Mouse (Mus musculus): ENCODE data around the gene Sycn. TPM values are rescaled to one million over a fixed set of nuclear protein-coding genes. Genes with fewer than 3 reads are reported as not detected.
A peak's percentile ranks its signal among the peaks of the same experiment; 100 is the strongest.
"Not testable (repeated sequence)": the region's sequence is repeated elsewhere in the genome, so short reads cannot be mapped to it uniquely, and the experiment has no call there.

Gene Sycn
- not detected for total RNA-seq (2022)

GRCm38 (mm10) chr7:28540526-28540925 is at the start of gene Sycn:
Gene Sycn (plus strand): TSS chr7:28540885.
- DNase-seq (ENCODE audit: low spot score in 2 of 2): no peak

GRCm38 (mm10) chr7:28490903-28491302 is 49.8 kb upstream of the Sycn start:
- no peak for DNase-seq (ENCODE audit: low spot score in 2 of 2)

- no peak for DNase-seq (ENCODE audit: low spot score in 2 of 2)
Measured at GRCm38 (mm10) chr7:28492310-28492709, 48.4 kb upstream of the Sycn start.

- DNase-seq (ENCODE audit: low spot score in 2 of 2): no peak
Measured at GRCm38 (mm10) chr7:28495426-28495825, 45.3 kb upstream of the Sycn start.

- DNase-seq (ENCODE audit: low spot score in 2 of 2): no peak
Measured at GRCm38 (mm10) chr7:28505585-28505984, 35.1 kb upstream of the Sycn start.

- not testable (repeated sequence) for DNase-seq (ENCODE audit: low spot score in 2 of 2)
Measured at GRCm38 (mm10) chr7:28509121-28509520, 31.6 kb upstream of the Sycn start.

GRCm38 (mm10) chr7:28510405-28510974 is 30.2 kb upstream of the Sycn start, which contains the start of gene Ifnl2:
Gene Ifnl2 (minus strand): TSS chr7:28510455.
- DNase-seq (ENCODE audit: low spot score in 2 of 2): not testable (repeated sequence)

GRCm38 (mm10) chr7:28511441-28511840 is 29.2 kb upstream of the Sycn start:
- DNase-seq (ENCODE audit: low spot score in 2 of 2): no peak

- not testable (repeated sequence) for DNase-seq (ENCODE audit: low spot score in 2 of 2)
Measured at GRCm38 (mm10) chr7:28522536-28522935, 18.1 kb upstream of the Sycn start, which contains the start of gene Ifnl3. Gene Ifnl3 (plus strand): TSS chr7:28522836.

GRCm38 (mm10) chr7:28527922-28528719 is 12.6 kb upstream of the Sycn start:
- peak; percentile 20 to 63 for DNase-seq (ENCODE audit: low spot score in 2 of 2)

GRCm38 (mm10) chr7:28532005-28532404 is 8.7 kb upstream of the Sycn start:
- DNase-seq (ENCODE audit: low spot score in 2 of 2): no peak

GRCm38 (mm10) chr7:28538886-28539285 is 1.8 kb upstream of the Sycn start:
- not testable (repeated sequence) for DNase-seq (ENCODE audit: low spot score in 2 of 2)

GRCm38 (mm10) chr7:28544051-28544601 is 3.4 kb downstream of the Sycn start:
- no peak for DNase-seq (ENCODE audit: low spot score in 2 of 2)

- DNase-seq (ENCODE audit: low spot score in 2 of 2): no peak
Measured at GRCm38 (mm10) chr7:28545048-28545890, 4.6 kb downstream of the Sycn start.

GRCm38 (mm10) chr7:28545891-28546210 is 5.2 kb downstream of the Sycn start:
- no peak for DNase-seq (ENCODE audit: low spot score in 2 of 2)

GRCm38 (mm10) chr7:28546649-28547048 is 6.0 kb downstream of the Sycn start:
- DNase-seq (ENCODE audit: low spot score in 2 of 2): no peak

GRCm38 (mm10) chr7:28547154-28547553 is 6.5 kb downstream of the Sycn start, which contains the start of gene Nccrp1:
Gene Nccrp1 (minus strand): TSS chr7:28547254.
- no peak for DNase-seq (ENCODE audit: low spot score in 2 of 2)

- DNase-seq (ENCODE audit: low spot score in 2 of 2): no peak
Measured at GRCm38 (mm10) chr7:28547628-28548027, 6.9 kb downstream of the Sycn start.

- no peak for DNase-seq (ENCODE audit: low spot score in 2 of 2)
Measured at GRCm38 (mm10) chr7:28553076-28553475, 12.4 kb downstream of the Sycn start.

GRCm38 (mm10) chr7:28555939-28556535 is 15.4 kb downstream of the Sycn start:
- no peak for DNase-seq (ENCODE audit: low spot score in 2 of 2)

GRCm38 (mm10) chr7:28557069-28557468 is 16.4 kb downstream of the Sycn start:
- no peak for DNase-seq (ENCODE audit: low spot score in 2 of 2)
